Mouse (Mus musculus) heart, embryonic 14.5 days (tissue): Measurements from ENCODE around the gene Nr2c2. TPM values are rescaled to one million over a fixed set of nuclear protein-coding genes. Genes with fewer than 3 reads are reported as not detected.

Experiments used
- ATAC-seq: fragments of 200-750 bp; cut with Nextera tagmentation; 2 replicates; pipeline ENCODE4 v1.8.0; 2017; ENCODE audit warnings: low read depth, moderate TSS enrichment; ENCODE audit not compliant: insufficient number of reproducible peaks, insufficient read depth, low FRiP score
- H3K27ac ChIP-seq, 2 experiments: fragments of 200-500 bp in 1 of 2; fragments of 300-500 bp in 1 of 2; sonication (generic) in 1 of 2; replicated peaks in 1 of 2; 2 replicates each; pipeline ENCODE4 v1.5.1; 2012 to 2014; ENCODE audit warnings: low read depth in 2 of 2, low read length in 2 of 2, control low read depth in 1 of 2, mild to moderate bottlenecking in 1 of 2, mixed read lengths in 1 of 2; ENCODE audit not compliant: control insufficient read depth in 1 of 2, insufficient read depth in 1 of 2
- H3K27me3 ChIP-seq: fragments of 300-500 bp; sonication (generic); 2 replicates; pipeline ENCODE4 v1.6.1; 2014; ENCODE audit warnings: mild to moderate bottlenecking, low read length, control low read depth; ENCODE audit not compliant: control insufficient read depth, insufficient read depth
- H3K36me3 ChIP-seq: fragments of 300-500 bp; sonication (generic); 2 replicates; pipeline ENCODE4 v1.6.1; 2014; ENCODE audit warnings: mild to moderate bottlenecking, control low read depth, low read length, mixed read lengths; ENCODE audit not compliant: control insufficient read depth, insufficient read depth
- H3K4me1 ChIP-seq, 2 experiments: fragments of 200-500 bp in 1 of 2; fragments of 300-500 bp in 1 of 2; sonication (generic) in 1 of 2; 2 replicates each; pipeline ENCODE4 v1.6.1; 2012 to 2014; ENCODE audit warnings: low read length in 2 of 2, control low read depth in 1 of 2, mixed read lengths in 1 of 2; ENCODE audit not compliant: control insufficient read depth in 2 of 2, insufficient read depth in 2 of 2
- H3K4me2 ChIP-seq: fragments of 300-500 bp; sonication (generic); 2 replicates; pipeline ENCODE4 v1.6.1; 2014; ENCODE audit warnings: mild to moderate bottlenecking, low read length
- H3K4me3 ChIP-seq, 2 experiments: fragments of 200-500 bp in 1 of 2; fragments of 300-500 bp in 1 of 2; sonication (generic) in 1 of 2; 2 replicates each; pipeline ENCODE4 v1.5.1; 2012 to 2014; ENCODE audit warnings: low read length in 2 of 2, mild to moderate bottlenecking in 2 of 2, control low read depth in 1 of 2, low read depth in 1 of 2, moderate library complexity in 1 of 2; ENCODE audit not compliant: control insufficient read depth in 1 of 2, insufficient read depth in 1 of 2
- H3K9ac ChIP-seq: fragments of 300-500 bp; sonication (generic); 2 replicates; pipeline ENCODE4 v1.6.1; 2014; ENCODE audit warnings: mild to moderate bottlenecking, low read length
- H3K9me3 ChIP-seq: fragments of 300-500 bp; sonication (generic); 2 replicates; pipeline ENCODE4 v1.6.1; 2016; ENCODE audit warnings: low read length, control low read depth; ENCODE audit not compliant: control insufficient read depth
- WGBS: fragments of 180-500 bp; shearing (Covaris S2); extraction: QIAGEN DNeasy Blood & Tissue Kit; methylation state at CpG from one replicate; pipeline ENCODE4 v1.1.7; 2014; 5-methylcytosine and 5-hydroxymethylcytosine counted together
- polyA plus RNA-seq: library from polyadenylated mRNA; unstranded; fragments of >200 nt; fragmentation: Nextera tagmentation; extraction: Ambion mirVana; gene quantifications from 2 replicates; pipeline ENCODE4 v1.2.1, GENCODE M21; 2014

Nr2c2 gene
- polyA plus RNA-seq, 1 experiment from 2014 or later = 20.4 TPM

DNA sequence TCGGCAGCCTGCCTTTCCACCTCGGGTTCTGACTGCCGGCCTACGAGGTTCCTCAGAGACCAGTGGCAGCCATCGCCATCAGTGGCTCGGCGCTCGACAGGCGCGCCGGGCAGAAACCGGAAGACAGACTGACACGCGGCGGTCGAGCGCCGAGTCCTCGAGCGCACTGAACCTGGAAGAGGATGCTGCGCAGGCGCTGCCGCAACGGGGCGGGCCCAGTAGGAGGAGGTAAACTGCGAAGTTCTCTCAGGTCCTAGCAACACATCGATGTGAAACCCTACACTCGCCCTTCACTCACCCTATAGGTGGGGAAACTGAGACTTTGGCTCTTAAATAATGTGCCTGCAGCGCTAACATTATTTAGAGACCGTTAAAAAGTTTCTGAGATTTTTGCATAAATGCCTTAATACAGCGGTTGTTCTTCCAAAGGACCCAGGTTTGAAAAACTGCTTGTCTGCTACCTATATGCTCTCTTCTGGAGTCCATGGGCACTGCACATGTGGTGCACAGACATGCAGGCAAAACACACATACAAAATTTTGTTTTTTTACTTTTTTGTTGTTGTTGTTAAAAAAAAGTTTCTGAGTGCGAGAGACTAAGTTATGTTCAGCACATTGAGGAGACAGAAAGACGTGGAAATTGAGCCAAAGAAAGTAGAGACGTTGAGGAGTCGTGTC, 123.7 kb downstream of the Nr2c2 start, which contains the start of gene Rbsn:
Gene Rbsn (minus strand): TSS at position 153 of the 677 bp plus-strand sequence.
- peak; percentile 90 for ATAC-seq
- H3K4me1 ChIP-seq = peaks cover 5 to 13% of the 10 kb centered on the region in 2 experiments
- peaks cover 15% of the 10 kb centered on the region for H3K36me3 ChIP-seq
- WGBS = 9% methylated on average over 35 of the region's 35 CpGs
- peak within 1 kb of the TSS; percentile 94 for H3K4me2 ChIP-seq
- peak within 1 kb of the TSS; percentile 97 for H3K9ac ChIP-seq
- H3K27ac ChIP-seq = peak within 1 kb of the TSS; percentile 30 to 69
- no peaks in the 10 kb centered on the region for H3K27me3 ChIP-seq
- peak within 1 kb of the TSS; percentile 87 to 89 for H3K4me3 ChIP-seq
- no peaks in the 10 kb centered on the region for H3K9me3 ChIP-seq

DNA sequence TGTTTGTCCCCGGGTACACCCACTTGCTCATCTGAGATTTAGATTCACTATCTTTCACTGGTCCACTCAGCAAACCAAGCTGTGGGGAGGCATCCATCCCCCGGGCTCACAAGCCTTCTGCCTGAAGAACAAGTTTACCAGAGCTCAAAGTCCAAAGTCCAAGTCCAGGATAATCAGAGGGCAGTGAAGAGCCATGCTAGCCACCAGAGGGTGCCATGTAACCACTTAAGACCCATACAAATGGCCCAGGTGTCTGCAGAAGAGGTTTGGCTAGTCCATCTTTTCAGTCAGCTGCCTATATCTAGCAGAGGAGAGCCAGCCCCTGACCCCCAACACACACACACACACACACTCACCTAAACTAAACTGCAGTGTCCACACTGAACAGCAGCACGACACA, 128.3 kb downstream of the Nr2c2 start:
- Histone ChIP-seq H3K36me3 (no peaks in the 10 kb centered on the region), H3K27me3 (no peaks in the 10 kb centered on the region), H3K4me3 (no peak overlapping the region), H3K4me1 (peaks cover 0 to 4% of the 10 kb centered on the region in 2 experiments; a peak in 2 of 4 replicates), H3K9ac (no peak overlapping the region), H3K4me2 (no peak overlapping the region), H3K9me3 (no peaks in the 10 kb centered on the region), H3K27ac (no peak overlapping the region)
- ATAC-seq = no peak
- 51% methylated on average over 3 of the region's 3 CpGs for WGBS

DNA sequence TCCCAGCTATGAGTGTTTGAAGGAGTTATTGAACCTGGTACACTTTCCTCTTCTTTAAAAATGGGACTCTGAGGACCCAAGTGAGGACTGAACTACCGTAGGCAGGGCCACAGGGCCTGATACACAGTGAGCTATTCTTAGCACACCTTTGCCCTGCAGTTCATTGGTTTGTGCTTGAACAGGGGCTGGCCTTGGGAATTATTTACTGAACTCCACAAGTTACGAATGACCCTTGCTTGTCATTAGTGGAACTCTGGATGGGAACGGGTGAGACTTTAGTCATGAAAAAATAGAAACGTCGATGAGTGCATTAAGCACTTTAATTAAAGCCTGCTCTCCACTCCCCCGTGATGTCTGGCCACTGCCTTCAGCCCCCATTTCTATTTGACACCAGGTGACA, 130.4 kb downstream of the Nr2c2 start:
- Histone ChIP-seq H3K4me3 (no peak overlapping the region), H3K9me3 (no peaks in the 10 kb centered on the region), H3K27me3 (no peaks in the 10 kb centered on the region), H3K9ac (no peak overlapping the region), H3K4me2 (no peak overlapping the region), H3K36me3 (no peaks in the 10 kb centered on the region), H3K4me1 (no peaks in the 10 kb centered on the region; a peak in 1 of 4 replicates), H3K27ac (no peak overlapping the region)
- ATAC-seq = no peak
- WGBS = 56% methylated on average over 6 of the region's 6 CpGs

DNA sequence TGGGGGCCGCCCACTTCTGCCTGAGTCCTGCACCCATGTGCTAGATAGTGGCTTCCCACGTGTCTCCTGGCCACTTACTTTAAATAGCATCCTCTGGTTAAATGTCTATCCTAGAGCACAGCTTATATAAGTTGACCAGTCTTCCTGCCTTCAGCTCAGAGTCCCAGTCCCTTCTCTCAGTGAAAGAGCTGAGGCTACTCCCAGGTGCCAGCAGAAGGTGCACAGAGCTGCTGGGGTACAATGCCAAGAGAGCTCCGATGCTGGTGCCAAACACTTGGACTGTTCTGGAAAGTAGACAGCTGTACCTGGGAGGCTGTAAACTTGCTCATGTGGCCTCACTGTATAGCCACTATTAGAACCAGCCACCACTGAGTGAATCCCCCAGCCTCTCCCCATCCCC, 130.8 kb downstream of the Nr2c2 start:
- no peak for ATAC-seq
- Histone ChIP-seq H3K4me2 (no peak overlapping the region), H3K4me1 (no peaks in the 10 kb centered on the region; a peak in 1 of 4 replicates), H3K27ac (no peak overlapping the region), H3K36me3 (no peaks in the 10 kb centered on the region), H3K4me3 (no peak overlapping the region), H3K9ac (no peak overlapping the region), H3K27me3 (no peaks in the 10 kb centered on the region), H3K9me3 (no peaks in the 10 kb centered on the region)
- WGBS = 56% methylated on average over 3 of the region's 3 CpGs

Other genes starting within 250 kb of the Nr2c2 start
- gene Ccdc174, start 213.3 kb upstream of the Nr2c2 start, polyA plus RNA-seq = 20.9 and 22.0 TPM in 2 replicates
- 0.28 and 0.72 TPM in 2 replicates for gene 4930590J08Rik, start 188.6 kb upstream of the Nr2c2 start, polyA plus RNA-seq
- gene Fgd5, start 112.5 kb upstream of the Nr2c2 start, polyA plus RNA-seq = 9.0 and 12.2 TPM in 2 replicates
- 65.8 and 73.4 TPM in 2 replicates for gene Mrps25, start 92.6 kb downstream of the Nr2c2 start, polyA plus RNA-seq
- 8.6 and 11.9 TPM in 2 replicates for gene Rbsn, start 123.5 kb downstream of the Nr2c2 start, polyA plus RNA-seq
- gene Trh, start 153.3 kb downstream of the Nr2c2 start, polyA plus RNA-seq = 0.34 and 0.38 TPM in 2 replicates